Mouse (Mus musculus) CH12.LX (cell line): Measurements from ENCODE around the gene Wnt10b.

Source experiments
- CTCF ChIP-seq, 2 experiments: IDR thresholded peaks in 1 of 2; conservative IDR thresholded peaks in 1 of 2; 2 replicates each; pipeline ENCODE4 v1.5.1; 2011 to 2012; ENCODE audit warnings: low read depth in 2 of 2, low read length in 2 of 2, improper control_type of control experiment in 1 of 2, inconsistent platforms in 1 of 2, mild to moderate bottlenecking in 1 of 2, moderate library complexity in 1 of 2
- HCFC1 ChIP-seq: IDR thresholded peaks from 2 replicates; pipeline ENCODE4 v1.6.1; 2012; ENCODE audit warnings: low read depth, mild to moderate bottlenecking, inconsistent platforms, low read length, improper control_type of control experiment
- IRF4 ChIP-seq: IDR thresholded peaks from 2 replicates; pipeline ENCODE4 v1.6.1; 2014; ENCODE audit warnings: low read depth, mild to moderate bottlenecking, inconsistent platforms, low read length, improper control_type of control experiment
- MYC ChIP-seq: IDR thresholded peaks from 2 replicates; pipeline ENCODE4 v1.6.1; 2011; ENCODE audit warnings: low read depth, mild to moderate bottlenecking, improper control_type of control experiment, low read length
- NRF1 ChIP-seq: IDR thresholded peaks from 2 replicates; pipeline ENCODE4 v1.6.1; 2014; ENCODE audit warnings: low read depth, mild to moderate bottlenecking, inconsistent platforms, low read length, improper control_type of control experiment, moderate library complexity
- POLR2AphosphoS2 ChIP-seq: IDR thresholded peaks from 2 replicates; pipeline ENCODE4 v1.6.1; 2011; ENCODE audit warnings: low read depth, low read length, improper control_type of control experiment
- SMC3 ChIP-seq: IDR thresholded peaks from 2 replicates; pipeline ENCODE4 v1.6.1; 2011; ENCODE audit warnings: low read depth, low read length, improper control_type of control experiment
- TCF12 ChIP-seq: IDR thresholded peaks from 2 replicates; pipeline ENCODE4 v1.6.1; 2014; ENCODE audit warnings: low read depth, mild to moderate bottlenecking, inconsistent platforms, low read length, improper control_type of control experiment
- UBTF ChIP-seq: IDR thresholded peaks from 2 replicates; pipeline ENCODE4 v1.6.1; 2012; ENCODE audit warnings: low read depth, mild to moderate bottlenecking, inconsistent platforms, low read length, improper control_type of control experiment, moderate library complexity
- USF1 ChIP-seq: IDR thresholded peaks from 2 replicates; pipeline ENCODE4 v1.6.1; 2014; ENCODE audit warnings: low read depth, mild to moderate bottlenecking, inconsistent platforms, low read length, improper control_type of control experiment
- ZC3H11A ChIP-seq: IDR thresholded peaks from 2 replicates; pipeline ENCODE4 v1.6.1; 2012; ENCODE audit warnings: low read depth, mild to moderate bottlenecking, inconsistent platforms, low read length, improper control_type of control experiment
- ZKSCAN1 ChIP-seq: IDR thresholded peaks from 2 replicates; pipeline ENCODE4 v1.6.1; 2012; ENCODE audit warnings: low read depth, inconsistent platforms, low read length, improper control_type of control experiment, borderline replicate concordance
- ZNF384 ChIP-seq: IDR thresholded peaks from 2 replicates; pipeline ENCODE4 v1.6.1; 2012; ENCODE audit warnings: low read depth, low read length, improper control_type of control experiment, inconsistent platforms

GRCm38 (mm10) chr15:98827611-98828011, 49.7 kb upstream of the Wnt10b start:
- TF ChIP-seq SMC3 (no peak), TCF12 (no peak), MYC (no peak), NRF1 (no peak), CTCF (conservative IDR thresholded peaks at IDR 0.05 in 1 of 2, IDR thresholded peaks at IDR 0.05 in 1 of 2; ENCODE audit: low read depth in 2 of 2, low read length in 2 of 2) (no peak), IRF4 (no peak), ZKSCAN1 (no peak), HCFC1 (no peak), UBTF (no peak), ZNF384 (no peak), USF1 (no peak), POLR2AphosphoS2 (no peak), ZC3H11A (no peak)
